Mouse (Mus musculus) forebrain, embryonic 10.5 days (tissue): ENCODE results near the gene Itih4. TPM values are rescaled to one million over a fixed set of nuclear protein-coding genes. Genes with fewer than 3 reads are reported as not detected.
A peak's percentile ranks its signal among the peaks of the same experiment; 100 is the strongest.

Experiments used
- DNase-seq: peaks from one replicate; pipeline ENCODE4 v3.0.0-alpha.2; 2017; ENCODE audit warnings: low spot score; ENCODE audit errors: extremely low spot score
- H3K27ac ChIP-seq: fragments of 300-500 bp; sonication (generic); 2 replicates; pipeline ENCODE4 v1.5.1; 2016; ENCODE audit warnings: mild to moderate bottlenecking
- H3K27me3 ChIP-seq: fragments of 300-500 bp; sonication (generic); 2 replicates; pipeline ENCODE4 v1.6.1; 2016; ENCODE audit warnings: mild to moderate bottlenecking; ENCODE audit not compliant: poor library complexity, severe bottlenecking
- H3K36me3 ChIP-seq: fragments of 300-500 bp; sonication (generic); replicated peaks from 2 replicates; pipeline ENCODE4 v1.6.1; 2016; ENCODE audit warnings: mild to moderate bottlenecking, moderate library complexity
- H3K4me1 ChIP-seq: fragments of 300-500 bp; sonication (generic); 2 replicates; pipeline ENCODE4 v1.6.1; 2016
- H3K4me3 ChIP-seq: fragments of 300-500 bp; sonication (generic); 2 replicates; pipeline ENCODE4 v1.5.1; 2016; ENCODE audit warnings: mild to moderate bottlenecking, moderate library complexity
- H3K9me3 ChIP-seq: fragments of 300-500 bp; sonication (generic); 2 replicates; pipeline ENCODE4 v1.6.1; 2016; ENCODE audit warnings: mild to moderate bottlenecking, moderate library complexity
- WGBS: fragments of 180-500 bp; shearing (Covaris S2); methylation state at CpG from one replicate; pipeline ENCODE4 v1.1.7; 2016; 5-methylcytosine and 5-hydroxymethylcytosine counted together
- polyA plus RNA-seq: library from polyadenylated mRNA; unstranded; fragments of >200 nt; fragmentation: Nextera tagmentation; extraction: Ambion mirVana; gene quantifications from 2 replicates; pipeline ENCODE4 v1.2.1, GENCODE M21; 2016

Gene Itih4
- polyA plus RNA-seq, 1 experiment from 2014 or later: not detected

GRCm38 (mm10) chr14:30922053-30922670 is 35.9 kb downstream of the Itih4 start:
- DNase-seq: no peak
- no peak overlapping the region for H3K4me3 ChIP-seq
- no peaks in the 10 kb centered on the region for H3K36me3 ChIP-seq
- no peaks in the 10 kb centered on the region for H3K9me3 ChIP-seq
- WGBS: 69% methylated on average over 8 of the region's 8 CpGs
- no peaks in the 10 kb centered on the region for H3K27me3 ChIP-seq
- no peak overlapping the region for H3K27ac ChIP-seq
- peaks cover 10% of the 10 kb centered on the region; the same call in 1 of the 2 replicates for H3K4me1 ChIP-seq

- H3K27ac ChIP-seq: no peak within 1 kb of the TSS; the same call in 1 of the 2 replicates
- H3K9me3 ChIP-seq: no peaks in the 10 kb centered on the region
- peaks cover 10% of the 10 kb centered on the region; the same call in 1 of the 2 replicates for H3K4me1 ChIP-seq
- no peak for DNase-seq
- 83% methylated on average over 6 of the region's 6 CpGs for WGBS
- H3K27me3 ChIP-seq: no peaks in the 10 kb centered on the region
- H3K36me3 ChIP-seq: no peaks in the 10 kb centered on the region
- H3K4me3 ChIP-seq: no peak within 1 kb of the TSS
Measured at GRCm38 (mm10) chr14:30923375-30924105, 37.3 kb downstream of the Itih4 start, which contains the start of gene Itih3. Gene Itih3, minus strand, starts transcription at chr14:30923760.

GRCm38 (mm10) chr14:30925492-30925891 is 39.2 kb downstream of the Itih4 start:
- Histone ChIP-seq H3K4me3 (no peak overlapping the region), H3K9me3 (no peaks in the 10 kb centered on the region), H3K4me1 (peaks cover 10% of the 10 kb centered on the region; the same call in 1 of the 2 replicates), H3K36me3 (no peaks in the 10 kb centered on the region), H3K27me3 (no peaks in the 10 kb centered on the region), H3K27ac (no peak overlapping the region)
- DNase-seq: no peak
- WGBS: 86% methylated on average over 3 of the region's 3 CpGs

GRCm38 (mm10) chr14:30930386-30930785 is 44.1 kb downstream of the Itih4 start:
- no peaks in the 10 kb centered on the region for H3K27me3 ChIP-seq
- no peaks in the 10 kb centered on the region for H3K4me1 ChIP-seq
- WGBS: 95% methylated on average over 4 of the region's 4 CpGs
- no peaks in the 10 kb centered on the region for H3K9me3 ChIP-seq
- no peak for DNase-seq
- H3K4me3 ChIP-seq: no peak overlapping the region
- no peaks in the 10 kb centered on the region for H3K36me3 ChIP-seq
- H3K27ac ChIP-seq: no peak overlapping the region

- WGBS: 89% methylated on average over 9 of the region's 9 CpGs
- H3K36me3 ChIP-seq: no peaks in the 10 kb centered on the region
Measured at GRCm38 (mm10) chr14:30933351-30933750, 47.1 kb downstream of the Itih4 start.

GRCm38 (mm10) chr14:30942254-30942653 is 56.0 kb downstream of the Itih4 start:
- Histone ChIP-seq H3K27me3 (no peaks in the 10 kb centered on the region), H3K4me3 (no peak overlapping the region), H3K27ac (no peak overlapping the region), H3K4me1 (no peaks in the 10 kb centered on the region), H3K9me3 (no peaks in the 10 kb centered on the region), H3K36me3 (no peaks in the 10 kb centered on the region)
- 94% methylated on average over 4 of the region's 4 CpGs for WGBS
- no peak for DNase-seq

More at GRCm38 (mm10) chr14:30933351-30933750, 47.1 kb downstream of the Itih4 start:
- H3K27me3 ChIP-seq: no peaks in the 10 kb centered on the region
- no peaks in the 10 kb centered on the region for H3K4me1 ChIP-seq
- H3K4me3 ChIP-seq: no peak overlapping the region
- H3K27ac ChIP-seq: no peak overlapping the region
- H3K9me3 ChIP-seq: no peaks in the 10 kb centered on the region
- no peak for DNase-seq

- no peak within 1 kb of the TSS for H3K27ac ChIP-seq
- 91% methylated on average over 7 of the region's 7 CpGs for WGBS
- no peaks in the 10 kb centered on the region for H3K9me3 ChIP-seq
- H3K36me3 ChIP-seq: no peaks in the 10 kb centered on the region
- no peak within 1 kb of the TSS for H3K4me3 ChIP-seq
- H3K4me1 ChIP-seq: no peaks in the 10 kb centered on the region
- no peak for DNase-seq
- H3K27me3 ChIP-seq: no peaks in the 10 kb centered on the region
Measured at GRCm38 (mm10) chr14:30943038-30943437, 56.8 kb downstream of the Itih4 start, which contains the start of gene Itih1. Gene Itih1, minus strand, starts transcription at chr14:30943289.

- no peaks in the 10 kb centered on the region for H3K4me1 ChIP-seq
- H3K9me3 ChIP-seq: no peaks in the 10 kb centered on the region
- no peak overlapping the region for H3K4me3 ChIP-seq
- no peaks in the 10 kb centered on the region for H3K36me3 ChIP-seq
- peak; percentile 50 for DNase-seq
- peaks cover 1% of the 10 kb centered on the region; the same call in 1 of the 2 replicates for H3K27me3 ChIP-seq
- no peak overlapping the region for H3K27ac ChIP-seq
- 70% methylated on average over 11 of the region's 11 CpGs for WGBS
Measured at GRCm38 (mm10) chr14:30943860-30944674, 57.8 kb downstream of the Itih4 start.

- Histone ChIP-seq H3K9me3 (no peaks in the 10 kb centered on the region), H3K27me3 (peaks cover 4% of the 10 kb centered on the region; the same call in 1 of the 2 replicates), H3K27ac (no peak overlapping the region), H3K4me3 (no peak overlapping the region), H3K36me3 (no peaks in the 10 kb centered on the region), H3K4me1 (no peaks in the 10 kb centered on the region)
- 84% methylated on average over 2 of the region's 2 CpGs for WGBS
- no peak for DNase-seq
Measured at GRCm38 (mm10) chr14:30944745-30945144, 58.5 kb downstream of the Itih4 start.

- no peak overlapping the region for H3K4me3 ChIP-seq
- peaks cover 4% of the 10 kb centered on the region; the same call in 1 of the 2 replicates for H3K27me3 ChIP-seq
- no peak for DNase-seq
- no peak overlapping the region for H3K27ac ChIP-seq
- WGBS: 95% methylated on average over 10 of the region's 10 CpGs
- peaks cover 6% of the 10 kb centered on the region for H3K36me3 ChIP-seq
- no peaks in the 10 kb centered on the region for H3K9me3 ChIP-seq
- peaks cover 16% of the 10 kb centered on the region for H3K4me1 ChIP-seq
Measured at GRCm38 (mm10) chr14:30949986-30950385, 63.7 kb downstream of the Itih4 start.

GRCm38 (mm10) chr14:30951154-30951825 is 65.0 kb downstream of the Itih4 start, which contains the start of gene Nek4:
Gene Nek4, plus strand, starts transcription at chr14:30951377.
- H3K9me3 ChIP-seq: no peaks in the 10 kb centered on the region
- peaks cover 4% of the 10 kb centered on the region; the same call in 1 of the 2 replicates for H3K27me3 ChIP-seq
- peaks cover 12% of the 10 kb centered on the region for H3K36me3 ChIP-seq
- peak within 1 kb of the TSS; percentile 86 for H3K27ac ChIP-seq
- peak; percentile 97 for DNase-seq
- WGBS: under 1% methylated on average over 57 of the region's 57 CpGs
- H3K4me1 ChIP-seq: peaks cover 16% of the 10 kb centered on the region
- H3K4me3 ChIP-seq: peak within 1 kb of the TSS; percentile 78
